Mouse (Mus musculus) MEL (cell line): ENCODE data around the gene Trnt1. TPM values are rescaled to one million over a fixed set of nuclear protein-coding genes. Genes with fewer than 3 reads are reported as not detected.

Source experiments
- DNase-seq: peaks from one replicate; pipeline ENCODE4 v3.0.0; 2011; ENCODE audit warnings: low read depth, low spot score
- H3K27ac ChIP-seq: 2 replicates; pipeline ENCODE4 v1.5.1; 2012; ENCODE audit warnings: low read depth, mild to moderate bottlenecking, control low read depth, low read length, moderate library complexity; ENCODE audit not compliant: control insufficient read depth
- H3K27me3 ChIP-seq, 2 experiments: fragments of 150-350 bp in 1 of 2; sonication (generic) in 1 of 2; 2 replicates each; pipeline ENCODE4 v1.6.1; 2012; ENCODE audit warnings: low read length in 2 of 2, mild to moderate bottlenecking in 2 of 2, improper control_type of control experiment in 1 of 2, moderate library complexity in 1 of 2; ENCODE audit not compliant: insufficient read depth in 2 of 2, control insufficient read depth in 1 of 2
- H3K36me3 ChIP-seq, 2 experiments: 2 replicates each; pipeline ENCODE4 v1.6.1; 2012 to 2014; ENCODE audit warnings: low read length in 2 of 2, improper control_type of control experiment in 1 of 2, inconsistent platforms in 1 of 2, mild to moderate bottlenecking in 1 of 2; ENCODE audit not compliant: insufficient read depth in 2 of 2, control insufficient read depth in 1 of 2
- H3K4me1 ChIP-seq, 2 experiments: fragments of 150-350 bp in 1 of 2; sonication (generic) in 1 of 2; 2 replicates each; pipeline ENCODE4 v1.6.1; 2012; ENCODE audit warnings: low read length in 2 of 2, improper control_type of control experiment in 1 of 2, mild to moderate bottlenecking in 1 of 2; ENCODE audit not compliant: insufficient read depth in 2 of 2, control insufficient read depth in 1 of 2
- H3K4me3 ChIP-seq, 2 experiments: fragments of 150-350 bp in 1 of 2; sonication (generic) in 1 of 2; 2 replicates each; pipeline ENCODE4 v1.5.1; 2012; ENCODE audit warnings: low read depth in 2 of 2, low read length in 2 of 2, mild to moderate bottlenecking in 2 of 2, moderate library complexity in 2 of 2, control low read depth in 1 of 2, improper control_type of control experiment in 1 of 2; ENCODE audit not compliant: control insufficient read depth in 1 of 2, insufficient read depth in 1 of 2
- H3K79me2 ChIP-seq: 2 replicates; pipeline ENCODE4 v1.6.1; 2012; ENCODE audit warnings: mild to moderate bottlenecking, low read length, moderate library complexity; ENCODE audit not compliant: control insufficient read depth, poor library complexity, insufficient read depth
- H3K9ac ChIP-seq: 2 replicates; pipeline ENCODE4 v1.6.1; 2012; ENCODE audit warnings: low read depth, mild to moderate bottlenecking, control low read depth, low read length, moderate library complexity; ENCODE audit not compliant: control insufficient read depth, poor library complexity, severe bottlenecking
- H3K9me3 ChIP-seq: fragments of 150-350 bp; sonication (generic); replicated peaks from 2 replicates; pipeline ENCODE4 v1.6.1; 2012; ENCODE audit warnings: mild to moderate bottlenecking, low read length, improper control_type of control experiment, moderate library complexity; ENCODE audit not compliant: insufficient read depth
- CHD1 ChIP-seq: IDR thresholded peaks from 2 replicates; pipeline ENCODE4 v1.6.1; 2012; ENCODE audit warnings: low read depth, mild to moderate bottlenecking, inconsistent platforms, low read length, improper control_type of control experiment
- E2F4 ChIP-seq: IDR thresholded peaks from 2 replicates; pipeline ENCODE4 v1.6.1; 2011; ENCODE audit warnings: low read depth, low read length, improper control_type of control experiment, borderline replicate concordance
- GATA1 ChIP-seq: IDR thresholded peaks from 2 replicates; pipeline ENCODE4 v1.6.1; 2011; ENCODE audit warnings: low read depth, low read length, improper control_type of control experiment
- KAT2A ChIP-seq: conservative IDR thresholded peaks from 2 replicates; pipeline ENCODE4 v1.6.1; 2012; ENCODE audit warnings: low read depth, low read length, improper control_type of control experiment, inconsistent platforms
- MEF2A ChIP-seq: IDR thresholded peaks from 2 replicates; pipeline ENCODE4 v1.6.1; 2014; ENCODE audit warnings: low read depth, mild to moderate bottlenecking, inconsistent platforms, low read length, improper control_type of control experiment; ENCODE audit not compliant: poor library complexity, insufficient replicate concordance, severe bottlenecking; ENCODE audit errors: extremely low read depth
- MXI1 ChIP-seq: IDR thresholded peaks from 2 replicates; pipeline ENCODE4 v1.6.1; 2011; ENCODE audit warnings: mild to moderate bottlenecking, low read depth, low read length, improper control_type of control experiment
- MYB ChIP-seq: IDR thresholded peaks from 2 replicates; pipeline ENCODE4 v1.6.1; 2011; ENCODE audit warnings: mild to moderate bottlenecking, low read depth, low read length, improper control_type of control experiment
- NELFE ChIP-seq: IDR thresholded peaks from 2 replicates; pipeline ENCODE4 v1.6.1; 2011; ENCODE audit warnings: low read depth, low read length, improper control_type of control experiment
- NRF1 ChIP-seq: IDR thresholded peaks from 2 replicates; pipeline ENCODE4 v1.6.1; 2014; ENCODE audit warnings: low read depth, mild to moderate bottlenecking, inconsistent platforms, low read length, improper control_type of control experiment, moderate library complexity; ENCODE audit not compliant: poor library complexity, insufficient read depth, severe bottlenecking
- RAD21 ChIP-seq: IDR thresholded peaks from 2 replicates; pipeline ENCODE4 v1.6.1; 2011; ENCODE audit warnings: mild to moderate bottlenecking, low read depth, low read length, improper control_type of control experiment
- RCOR1 ChIP-seq: IDR thresholded peaks from 2 replicates; pipeline ENCODE4 v1.6.1; 2012; ENCODE audit warnings: low read depth, mild to moderate bottlenecking, inconsistent platforms, low read length, improper control_type of control experiment
- SIN3A ChIP-seq: IDR thresholded peaks from 2 replicates; pipeline ENCODE4 v1.6.1; 2012; ENCODE audit warnings: low read length, improper control_type of control experiment, inconsistent platforms
- SMC3 ChIP-seq: IDR thresholded peaks from 2 replicates; pipeline ENCODE4 v1.6.1; 2011; ENCODE audit warnings: low read depth, low read length, improper control_type of control experiment
- TCF12 ChIP-seq: IDR thresholded peaks from 2 replicates; pipeline ENCODE4 v1.6.1; 2014; ENCODE audit warnings: low read depth, mild to moderate bottlenecking, inconsistent platforms, low read length, improper control_type of control experiment, moderate library complexity
- USF2 ChIP-seq, 2 experiments: IDR thresholded peaks; 2 replicates each; pipeline ENCODE4 v1.6.1; 2011 to 2012; ENCODE audit warnings: improper control_type of control experiment in 2 of 2, low read length in 2 of 2, borderline replicate concordance in 1 of 2, inconsistent platforms in 1 of 2, low read depth in 1 of 2, mild to moderate bottlenecking in 1 of 2; ENCODE audit not compliant: insufficient read depth in 1 of 2
- ZC3H11A ChIP-seq: IDR thresholded peaks from 2 replicates; pipeline ENCODE4 v1.6.1; 2012; ENCODE audit warnings: low read depth, mild to moderate bottlenecking, inconsistent platforms, low read length, improper control_type of control experiment
- ZNF384 ChIP-seq: IDR thresholded peaks from 2 replicates; pipeline ENCODE4 v1.6.1; 2012; ENCODE audit warnings: low read depth, mild to moderate bottlenecking, inconsistent platforms, low read length, improper control_type of control experiment
- polyA plus RNA-seq, 2 experiments: library from polyadenylated mRNA; stranded (reverse) in 1 of 2; unstranded in 1 of 2; fragments of >175 nt in 1 of 2; fragments of >200 nt in 1 of 2; gene quantifications; 2 replicates each; pipeline versions ENCODE4 v1.2.1 to v1.2.4; 2012; ENCODE audit warnings: low replicate concordance in 2 of 2, low read depth in 1 of 2; ENCODE audit not compliant: insufficient read length in 2 of 2, insufficient read depth in 1 of 2, missing spikeins in 1 of 2
- total RNA-seq: library from RNA; depleted of rRNA; stranded (reverse); fragments of 300-350 nt; gene quantifications from 2 replicates; pipeline ENCODE4 v1.2.3, GENCODE M21; 2012

Gene Trnt1
- total and polyA plus RNA-seq, 3 experiments, result 63.9 to 131 (median 87.1) TPM

DNA sequence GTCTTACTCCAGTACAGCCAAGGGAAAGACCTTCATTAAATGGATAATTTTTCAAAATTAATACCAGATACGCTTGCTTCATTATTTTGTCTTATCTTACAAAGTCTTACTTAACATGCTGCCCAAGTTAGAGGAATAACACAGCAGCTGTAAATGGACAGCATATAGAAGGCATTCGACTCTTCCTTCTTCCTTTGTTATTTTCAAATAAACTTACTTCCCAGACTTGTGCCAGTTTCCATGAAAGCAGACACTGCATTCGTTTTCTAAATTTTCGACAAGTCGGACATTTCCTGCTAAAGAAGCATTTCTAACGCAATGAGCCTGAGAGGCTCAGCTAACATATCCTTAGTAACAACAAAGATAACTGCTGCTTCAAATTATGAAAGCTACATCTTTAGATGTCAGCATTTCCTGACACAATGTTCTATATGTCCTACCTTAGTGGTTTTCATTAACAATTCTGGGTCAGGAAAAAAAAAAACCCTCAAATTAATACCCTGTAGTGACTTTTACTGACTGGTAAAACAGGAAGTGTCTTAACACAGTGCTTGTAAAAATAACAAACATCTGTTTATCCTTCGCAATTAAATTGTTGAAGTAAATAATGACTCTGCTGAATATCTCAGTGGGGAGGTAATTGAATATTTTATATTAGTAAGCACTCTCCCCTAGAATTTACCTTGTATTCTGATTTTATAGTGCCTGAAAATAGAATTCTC, 23.1 kb upstream of the Trnt1 start:
- Histone ChIP-seq H3K9me3 (no peaks in the 10 kb centered on the region), H3K27ac (no peak overlapping the region), H3K4me3 (no peak overlapping the region), H3K36me3 (peaks cover 0 to 3% of the 10 kb centered on the region in 2 experiments; a peak in 2 of 4 replicates), H3K79me2 (no peaks in the 10 kb centered on the region), H3K9ac (no peak overlapping the region), H3K27me3 (no peaks in the 10 kb centered on the region), H3K4me1 (peaks cover 4 to 14% of the 10 kb centered on the region in 2 experiments; a peak in 3 of 4 replicates)
- no peak for TF ChIP-seq KAT2A
- TF ChIP-seq MYB, result no peak
- TF ChIP-seq ZNF384, result peak; percentile 47
- no peak for TF ChIP-seq CHD1
- TF ChIP-seq SMC3, result no peak
- no peak for TF ChIP-seq ZC3H11A
- TF ChIP-seq MEF2A, result no peak
- DNase-seq, result no peak

DNA sequence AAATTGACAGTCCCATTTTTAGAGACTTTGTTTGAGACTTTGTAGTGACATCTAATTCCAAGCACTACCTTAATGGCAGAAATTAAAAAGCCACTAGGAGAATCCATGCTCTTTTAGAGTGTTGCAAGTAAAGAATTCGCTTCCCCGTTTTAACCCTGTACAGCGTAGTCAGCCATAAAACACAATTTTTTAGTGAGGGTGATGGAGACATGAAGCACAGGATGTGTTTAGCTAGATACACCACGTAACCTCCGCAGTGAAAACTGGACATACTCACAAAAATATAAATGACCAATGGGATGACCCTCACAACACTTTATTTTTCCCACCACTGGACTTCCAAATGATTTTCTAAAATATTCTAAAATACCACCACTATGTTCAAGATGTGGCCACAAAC, 21.7 kb upstream of the Trnt1 start:
- Histone ChIP-seq H3K27ac (no peak overlapping the region), H3K9me3 (no peaks in the 10 kb centered on the region), H3K4me1 (peaks cover 4 to 14% of the 10 kb centered on the region in 2 experiments; a peak in 3 of 4 replicates), H3K79me2 (no peaks in the 10 kb centered on the region), H3K9ac (no peak overlapping the region), H3K27me3 (no peaks in the 10 kb centered on the region; a peak in 1 of 4 replicates), H3K4me3 (no peak overlapping the region), H3K36me3 (peaks cover 0 to 3% of the 10 kb centered on the region in 2 experiments; a peak in 2 of 4 replicates)
- TF ChIP-seq TCF12 (no peak), E2F4 (no peak), RCOR1 (no peak), MXI1 (no peak), RAD21 (no peak), SIN3A (no peak), NELFE (no peak), GATA1 (no peak), NRF1 (no peak), USF2 (IDR thresholded peaks at IDR 0.05; ENCODE audit: borderline replicate concordance in 1 of 2, insufficient read depth in 1 of 2, low read depth in 1 of 2, low read length in 2 of 2) (no peak)
- no peak for DNase-seq
